Mouse (Mus musculus): ENCODE measurements around the gene Tnk2. TPM values are rescaled to one million over a fixed set of nuclear protein-coding genes. Genes with fewer than 3 reads are reported as not detected.

Gene Tnk2
- polyA plus RNA-seq (2017; shearing (Covaris generic)), result 14.4 TPM

DNA sequence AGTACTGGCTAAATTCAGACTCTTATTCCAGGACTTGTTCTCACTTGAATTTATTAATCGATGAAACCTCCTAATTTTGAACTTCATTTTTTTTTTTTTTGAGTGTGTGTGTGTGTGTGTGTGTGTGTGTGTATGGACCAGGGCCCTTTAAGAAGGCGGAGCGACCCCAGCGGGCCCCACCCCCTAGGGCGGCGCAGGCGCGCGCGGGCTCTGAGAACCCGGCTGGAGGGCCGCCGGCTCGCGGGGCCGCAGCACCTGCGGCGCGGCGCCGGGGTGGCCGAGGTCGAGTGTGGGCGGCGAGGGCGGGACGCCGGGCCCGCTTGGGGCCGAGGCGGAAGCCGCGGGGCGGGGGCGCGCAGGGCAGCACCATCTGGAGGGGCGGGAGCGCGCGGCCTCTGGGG lies at the start of gene Tnk2:
Gene Tnk2, plus strand, starts transcription at position 214 of the 401 bp plus-strand sequence.

DNA sequence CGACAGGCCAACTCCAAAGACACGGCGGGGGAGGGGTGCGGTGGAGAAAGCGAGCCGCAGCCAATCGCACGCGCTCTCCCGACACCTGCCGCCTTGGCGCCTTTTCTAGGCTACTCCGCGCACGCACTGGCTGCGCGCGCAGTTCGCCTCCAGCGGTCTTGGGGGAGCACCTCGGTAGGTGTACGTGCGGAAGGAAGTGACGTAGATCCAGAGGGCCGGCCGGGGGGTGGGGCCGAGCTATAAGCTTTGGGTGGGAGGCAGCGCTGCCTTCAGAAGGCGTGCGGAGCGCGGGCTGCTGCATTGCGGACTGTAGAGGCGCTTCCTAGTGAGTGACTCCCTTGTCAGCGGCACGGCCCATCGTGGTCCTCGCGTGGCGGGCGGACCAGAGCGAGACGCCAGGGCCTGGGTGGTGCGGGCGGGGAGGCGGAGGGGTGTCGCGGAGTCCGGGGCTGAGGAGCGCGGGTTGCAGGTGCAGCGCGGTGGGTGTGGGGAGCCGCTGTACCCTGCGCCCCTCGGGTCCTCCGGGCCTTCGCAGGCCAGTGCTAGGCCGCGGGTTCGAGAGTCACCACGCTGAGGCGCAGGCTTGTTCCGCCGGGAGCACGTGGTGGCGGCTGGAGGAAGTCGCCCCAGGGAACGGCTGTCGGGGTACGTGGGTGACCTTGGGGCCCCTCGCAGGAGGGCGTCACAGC lies 34.8 kb upstream of the Tnk2 start, which contains the start of gene Tfrc:
Gene Tfrc, plus strand, starts transcription at position 209 of the 689 bp plus-strand sequence.

Other genes starting within 250 kb of the Tnk2 start
- gene Tm4sf19, start 243.4 kb upstream of the Tnk2 start, polyA plus RNA-seq (2017; shearing (Covaris generic)), result not detected
- gene Tctex1d2, start 224.2 kb upstream of the Tnk2 start, polyA plus RNA-seq (2017; shearing (Covaris generic)), result 3.7 TPM
- 15.2 TPM for gene Pcyt1a, start 213.0 kb upstream of the Tnk2 start, polyA plus RNA-seq (2017; shearing (Covaris generic))
- 0.12 TPM for gene Slc51a, start 156.0 kb upstream of the Tnk2 start, polyA plus RNA-seq (2017; shearing (Covaris generic))
- not detected for gene Zdhhc19, start 147.6 kb upstream of the Tnk2 start, polyA plus RNA-seq (2017; shearing (Covaris generic))
- gene Tfrc, start 35.0 kb upstream of the Tnk2 start, polyA plus RNA-seq (2017; shearing (Covaris generic)), result 40.1 TPM
- gene Muc4, start 92.0 kb downstream of the Tnk2 start, polyA plus RNA-seq (2017; shearing (Covaris generic)), result 0.27 TPM
- gene Muc20, start 153.6 kb downstream of the Tnk2 start, polyA plus RNA-seq (2017; shearing (Covaris generic)), result 0.55 TPM
- not detected for gene Smbd1, start 166.6 kb downstream of the Tnk2 start, polyA plus RNA-seq (2017; shearing (Covaris generic))
- 80.6 TPM for gene Fyttd1, start 233.6 kb downstream of the Tnk2 start, polyA plus RNA-seq (2017; shearing (Covaris generic))
- 24.7 TPM for gene Rubcn, start 233.9 kb downstream of the Tnk2 start, polyA plus RNA-seq (2017; shearing (Covaris generic))